Mouse (Mus musculus) embryonic facial prominence, embryonic 11.5 days (tissue): ENCODE measurements at regions not wholly inside any gene's neighbourhood (a gene's known extent, or its start where the extent isn't known, plus 50 kb on each side); places are given as distances from the start of the nearest gene placed in this dataset.

ENCODE experiments used
- ATAC-seq: fragments of 200-750 bp; cut with Nextera tagmentation; replicated peaks from 2 replicates; pipeline ENCODE4 v1.8.0; 2017; ENCODE audit warnings: low read depth; ENCODE audit not compliant: insufficient number of reproducible peaks, low FRiP score, low TSS enrichment
- DNase-seq: peaks from one replicate; pipeline ENCODE4 v3.0.0-alpha.2; 2015; ENCODE audit warnings: low spot score
- H3K27ac ChIP-seq: fragments of 300-500 bp; sonication (generic); replicated peaks from 2 replicates; pipeline ENCODE4 v1.5.1; 2014; ENCODE audit warnings: mild to moderate bottlenecking, low read depth, low read length, control low read depth
- H3K27me3 ChIP-seq: fragments of 300-500 bp; sonication (generic); 2 replicates; pipeline ENCODE4 v1.6.1; 2014; ENCODE audit warnings: mild to moderate bottlenecking, low read length, moderate library complexity, mixed read lengths; ENCODE audit not compliant: control insufficient read depth, insufficient read depth
- H3K36me3 ChIP-seq: fragments of 300-500 bp; sonication (generic); replicated peaks from 2 replicates; pipeline ENCODE4 v1.6.1; 2014; ENCODE audit warnings: low read depth, mild to moderate bottlenecking, low read length, moderate library complexity, mixed read lengths; ENCODE audit not compliant: control insufficient read depth, insufficient read depth
- H3K4me1 ChIP-seq: fragments of 300-500 bp; sonication (generic); 2 replicates; pipeline ENCODE4 v1.6.1; 2014; ENCODE audit warnings: low read length, mixed read lengths; ENCODE audit not compliant: control insufficient read depth, insufficient read depth
- H3K4me2 ChIP-seq: fragments of 300-500 bp; sonication (generic); 2 replicates; pipeline ENCODE4 v1.6.1; 2014; ENCODE audit warnings: low read depth, mild to moderate bottlenecking, control low read depth, low read length, moderate library complexity
- H3K4me3 ChIP-seq: fragments of 300-500 bp; sonication (generic); 2 replicates; pipeline ENCODE4 v1.5.1; 2014; ENCODE audit warnings: low read depth, low read length, control low read depth
- H3K9ac ChIP-seq: fragments of 300-500 bp; sonication (generic); replicated peaks from 2 replicates; pipeline ENCODE4 v1.6.1; 2014; ENCODE audit warnings: mild to moderate bottlenecking, control low read depth, low read length
- H3K9me3 ChIP-seq: fragments of 300-500 bp; sonication (generic); replicated peaks from 2 replicates; pipeline ENCODE4 v1.6.1; 2016; ENCODE audit warnings: mild to moderate bottlenecking, low read length, inconsistent platforms, mixed read lengths; ENCODE audit not compliant: control insufficient read depth
- WGBS: fragments of 180-500 bp; shearing (Covaris S2); extraction: QIAGEN DNeasy Blood & Tissue Kit; methylation state at CpG from one replicate; pipeline ENCODE4 v1.1.7; 2014; 5-methylcytosine and 5-hydroxymethylcytosine counted together

- no peak for ATAC-seq
Measured at GRCm38 (mm10) chr17:68057264-68057663, 53.3 kb upstream of the Arhgap28 start.

DNA sequence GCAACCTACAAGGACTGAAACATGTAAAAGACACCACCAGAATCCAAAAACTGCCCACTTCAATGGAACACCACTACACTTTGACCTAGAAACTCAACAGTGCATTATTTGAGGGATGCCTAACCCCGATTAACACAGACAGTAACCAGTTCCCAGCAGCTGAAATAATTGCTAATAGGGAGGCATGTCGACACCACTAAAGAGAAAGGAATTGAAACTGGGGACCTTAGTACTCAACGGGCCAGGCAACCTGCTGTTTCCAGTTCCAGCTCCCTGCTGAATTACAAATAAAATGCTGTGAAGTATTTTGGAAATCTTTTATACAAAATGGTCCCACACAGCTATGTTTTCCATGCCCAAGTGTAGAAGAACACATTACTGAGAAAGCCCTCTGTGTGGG is 56.5 kb upstream of the Arhgap28 start:
- Histone ChIP-seq H3K4me1 (no peaks in the 10 kb centered on the region), H3K4me2 (no peak overlapping the region), H3K27me3 (no peaks in the 10 kb centered on the region), H3K9me3 (no peaks in the 10 kb centered on the region), H3K4me3 (no peak overlapping the region), H3K36me3 (no peaks in the 10 kb centered on the region), H3K27ac (no peak overlapping the region), H3K9ac (no peak overlapping the region)
- DNase-seq: no peak
- ATAC-seq: no peak
- WGBS: 80% methylated on average over 3 of the region's 3 CpGs

More at GRCm38 (mm10) chr17:68057264-68057663, 53.3 kb upstream of the Arhgap28 start:
- no peaks in the 10 kb centered on the region for H3K27me3 ChIP-seq
- no peak overlapping the region for H3K27ac ChIP-seq
- H3K4me3 ChIP-seq: no peak overlapping the region
- H3K9ac ChIP-seq: no peak overlapping the region
- no peaks in the 10 kb centered on the region for H3K9me3 ChIP-seq
- no peaks in the 10 kb centered on the region for H3K4me1 ChIP-seq
- 87% methylated on average over 3 of the region's 3 CpGs for WGBS
- no peak for DNase-seq
- H3K36me3 ChIP-seq: no peaks in the 10 kb centered on the region
- H3K4me2 ChIP-seq: no peak overlapping the region

GRCm38 (mm10) chr17:68065751-68066150 is 61.8 kb upstream of the Arhgap28 start:
- Histone ChIP-seq H3K9ac (no peak overlapping the region), H3K27me3 (no peaks in the 10 kb centered on the region), H3K27ac (no peak overlapping the region), H3K9me3 (no peaks in the 10 kb centered on the region), H3K4me1 (no peaks in the 10 kb centered on the region), H3K4me2 (no peak overlapping the region), H3K4me3 (no peak overlapping the region), H3K36me3 (no peaks in the 10 kb centered on the region)
- ATAC-seq (no peak), DNase-seq (no peak)
- 84% methylated on average over 9 of the region's 9 CpGs for WGBS

GRCm38 (mm10) chr17:68066204-68066603 is 62.3 kb upstream of the Arhgap28 start:
- 95% methylated on average over 2 of the region's 2 CpGs for WGBS
- no peaks in the 10 kb centered on the region for H3K36me3 ChIP-seq
- ATAC-seq (no peak), DNase-seq (no peak)
- H3K4me3 ChIP-seq: no peak overlapping the region
- H3K9ac ChIP-seq: no peak overlapping the region
- H3K27me3 ChIP-seq: no peaks in the 10 kb centered on the region
- no peak overlapping the region for H3K4me2 ChIP-seq
- H3K27ac ChIP-seq: no peak overlapping the region
- H3K9me3 ChIP-seq: no peaks in the 10 kb centered on the region
- H3K4me1 ChIP-seq: no peaks in the 10 kb centered on the region

- WGBS: 77% methylated on average over 7 of the region's 7 CpGs
- Histone ChIP-seq H3K9me3 (no peaks in the 10 kb centered on the region), H3K4me1 (no peaks in the 10 kb centered on the region), H3K27ac (no peak overlapping the region), H3K27me3 (no peaks in the 10 kb centered on the region), H3K4me3 (no peak overlapping the region), H3K9ac (no peak overlapping the region), H3K4me2 (no peak overlapping the region), H3K36me3 (no peaks in the 10 kb centered on the region)
- ATAC-seq (no peak), DNase-seq (no peak)
Measured at GRCm38 (mm10) chr17:68069008-68069407, 65.1 kb upstream of the Arhgap28 start.

DNA sequence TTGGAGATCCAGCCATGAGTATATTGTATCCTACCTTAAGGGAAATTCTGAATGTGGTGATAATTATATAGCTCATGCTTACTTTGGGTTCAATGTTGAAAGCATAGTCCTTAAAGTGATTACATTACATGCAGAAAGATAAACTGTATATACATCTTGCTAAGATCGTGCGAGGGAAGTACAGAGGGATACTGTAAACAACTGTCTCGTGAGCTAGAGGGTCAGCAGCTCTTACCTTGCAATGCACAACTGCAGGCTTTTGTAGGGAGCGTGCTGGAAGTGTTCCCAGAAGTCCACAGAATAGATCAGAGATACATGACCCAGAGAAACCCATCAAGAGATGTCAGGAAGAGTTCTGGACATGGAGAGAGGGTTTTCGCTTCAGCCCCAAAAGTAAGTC is 65.6 kb upstream of the Arhgap28 start:
- Histone ChIP-seq H3K4me3 (no peak overlapping the region), H3K4me2 (no peak overlapping the region), H3K9ac (no peak overlapping the region), H3K4me1 (no peaks in the 10 kb centered on the region), H3K9me3 (no peaks in the 10 kb centered on the region), H3K27me3 (no peaks in the 10 kb centered on the region), H3K36me3 (no peaks in the 10 kb centered on the region), H3K27ac (no peak overlapping the region)
- ATAC-seq: no peak
- WGBS: 78% methylated on average over 5 of the region's 5 CpGs
- DNase-seq: no peak

DNA sequence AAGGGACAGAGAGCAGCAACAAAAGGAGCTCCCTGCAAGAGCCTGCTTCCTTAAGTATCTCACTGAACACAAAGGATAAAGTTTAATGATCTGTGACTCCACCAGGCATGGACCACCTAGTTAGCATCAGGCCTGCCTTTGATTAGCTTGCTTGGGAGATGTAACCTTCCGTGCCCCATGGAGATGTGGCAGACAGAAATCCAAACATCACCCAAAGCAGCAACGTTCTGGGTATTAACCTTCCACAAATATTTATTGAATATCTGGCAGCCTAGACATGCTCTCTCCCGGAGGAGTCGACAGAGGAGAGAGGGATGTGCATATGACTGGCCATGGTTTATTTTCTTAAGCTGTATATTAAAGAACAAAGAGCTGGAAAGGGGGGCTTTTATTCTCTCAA is 67.6 kb upstream of the Arhgap28 start:
- no peaks in the 10 kb centered on the region for H3K36me3 ChIP-seq
- peak; percentile 64 for DNase-seq
- WGBS: 20% methylated on average over 4 of the region's 4 CpGs
- H3K4me3 ChIP-seq: no peak overlapping the region
- H3K4me2 ChIP-seq: no peak overlapping the region
- no peak overlapping the region for H3K9ac ChIP-seq
- H3K27ac ChIP-seq: no peak overlapping the region
- no peaks in the 10 kb centered on the region for H3K4me1 ChIP-seq
- ATAC-seq: peak; percentile 47; the same call in 1 of the 2 replicates
- no peaks in the 10 kb centered on the region for H3K9me3 ChIP-seq
- no peaks in the 10 kb centered on the region for H3K27me3 ChIP-seq

GRCm38 (mm10) chr17:68075712-68076111 is 71.8 kb upstream of the Arhgap28 start:
- H3K9me3 ChIP-seq: no peaks in the 10 kb centered on the region
- WGBS: 88% methylated on average over 2 of the region's 2 CpGs

More at GRCm38 (mm10) chr17:68075712-68076111, 71.8 kb upstream of the Arhgap28 start:
- Histone ChIP-seq H3K36me3 (no peaks in the 10 kb centered on the region), H3K27ac (no peak overlapping the region), H3K27me3 (no peaks in the 10 kb centered on the region), H3K9ac (no peak overlapping the region), H3K4me1 (no peaks in the 10 kb centered on the region), H3K4me2 (no peak overlapping the region), H3K4me3 (no peak overlapping the region)
- DNase-seq (no peak), ATAC-seq (no peak)
